Mouse (Mus musculus): Measurements from ENCODE around the gene Aifm2.

Aifm2 gene

GRCm38 (mm10) chr10:61715996-61716864 is 1.2 kb downstream of the Aifm2 start:
- DNase-seq (ENCODE audit: low spot score): no peak

DNA sequence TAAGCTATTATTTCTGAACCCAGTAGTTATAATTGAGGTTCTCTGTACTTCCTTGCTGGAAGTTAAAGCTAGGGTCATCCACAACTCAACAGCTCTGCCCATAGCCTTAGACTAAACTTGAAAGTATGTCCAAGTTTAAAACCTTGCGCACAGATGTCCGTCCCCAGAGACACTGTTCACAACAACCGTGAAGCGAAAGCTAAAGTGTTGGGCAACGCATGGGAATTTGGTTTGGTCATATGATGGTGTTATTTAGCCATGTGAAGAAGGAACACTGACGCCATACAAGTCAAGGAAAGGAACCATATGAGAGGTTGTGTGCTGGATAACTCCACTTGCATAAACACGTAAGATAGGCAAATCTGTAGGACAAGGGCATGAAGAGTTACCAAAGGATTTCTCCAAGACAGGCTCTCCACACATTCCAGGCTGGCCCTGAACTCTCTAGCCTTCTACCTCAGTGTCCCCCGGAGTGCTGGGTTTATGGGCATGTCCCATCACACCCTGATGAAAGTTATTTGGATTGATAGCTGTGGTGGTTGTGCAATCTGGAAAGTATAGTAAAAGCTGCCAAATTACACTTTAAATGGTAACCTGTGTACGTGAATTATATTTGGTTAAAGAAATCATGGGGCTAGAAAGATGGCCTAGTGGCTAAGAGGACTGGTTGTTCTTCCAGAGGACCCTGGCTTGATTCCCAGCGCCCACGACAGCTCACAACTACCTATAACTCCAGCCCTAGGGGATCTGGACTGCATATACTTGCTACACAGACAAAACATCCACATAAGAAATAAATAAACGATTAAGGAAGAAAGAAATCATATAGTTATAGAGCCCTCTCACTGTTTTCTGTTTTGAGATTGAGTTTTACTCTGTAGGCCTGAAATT is 2.6 kb downstream of the Aifm2 start:
- no peak for DNase-seq (ENCODE audit: low spot score)

DNA sequence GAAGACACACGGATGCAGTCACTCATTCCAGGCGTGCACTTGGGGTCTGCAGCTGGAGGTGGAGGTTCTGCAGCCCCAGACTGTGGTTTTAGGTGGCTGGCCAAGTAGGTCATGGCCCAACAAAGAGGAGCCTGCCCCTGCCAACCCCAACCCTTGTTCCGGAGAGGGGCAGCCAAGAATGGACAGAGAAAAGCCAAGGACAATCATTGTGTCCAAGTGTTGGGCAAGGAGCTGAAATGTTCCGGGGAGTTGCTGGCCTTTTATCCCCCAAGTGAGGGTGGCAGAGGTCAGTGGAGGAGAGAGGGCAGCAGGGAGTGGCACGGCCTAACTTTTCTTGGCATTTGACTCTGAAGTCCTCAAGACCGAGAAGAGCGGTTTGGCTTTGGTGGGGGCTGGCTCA is 5.3 kb downstream of the Aifm2 start:
- DNase-seq (ENCODE audit: low spot score): no peak

DNA sequence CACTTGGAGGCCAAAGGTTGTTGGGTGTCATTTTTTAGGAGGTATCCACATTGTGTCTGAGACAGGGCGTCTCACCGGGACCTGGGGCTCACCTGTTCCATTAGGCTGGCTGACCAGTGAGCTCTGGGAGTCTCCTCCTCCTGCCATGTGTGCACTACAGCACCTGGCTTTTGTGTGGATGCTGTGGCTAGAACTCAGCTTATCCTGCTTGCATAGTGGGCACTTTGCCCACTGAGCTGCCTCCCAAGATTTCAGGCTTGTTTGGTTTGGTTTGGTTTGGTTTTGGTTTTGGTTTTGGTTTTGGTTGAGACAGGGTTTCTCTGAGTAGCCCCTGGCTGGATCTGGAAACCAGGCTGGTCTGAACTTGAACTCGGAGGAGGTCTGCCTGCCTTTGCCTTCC is 7.2 kb downstream of the Aifm2 start:
- DNase-seq (ENCODE audit: low spot score): no peak

GRCm38 (mm10) chr10:61723271-61723670 is 8.2 kb downstream of the Aifm2 start:
- DNase-seq (ENCODE audit: low spot score): no peak

GRCm38 (mm10) chr10:61729181-61729580 is 14.1 kb downstream of the Aifm2 start:
- DNase-seq (ENCODE audit: low spot score): no peak

- no peak for DNase-seq (ENCODE audit: low spot score)
Observed at GRCm38 (mm10) chr10:61730171-61730570, 15.1 kb downstream of the Aifm2 start.

DNA sequence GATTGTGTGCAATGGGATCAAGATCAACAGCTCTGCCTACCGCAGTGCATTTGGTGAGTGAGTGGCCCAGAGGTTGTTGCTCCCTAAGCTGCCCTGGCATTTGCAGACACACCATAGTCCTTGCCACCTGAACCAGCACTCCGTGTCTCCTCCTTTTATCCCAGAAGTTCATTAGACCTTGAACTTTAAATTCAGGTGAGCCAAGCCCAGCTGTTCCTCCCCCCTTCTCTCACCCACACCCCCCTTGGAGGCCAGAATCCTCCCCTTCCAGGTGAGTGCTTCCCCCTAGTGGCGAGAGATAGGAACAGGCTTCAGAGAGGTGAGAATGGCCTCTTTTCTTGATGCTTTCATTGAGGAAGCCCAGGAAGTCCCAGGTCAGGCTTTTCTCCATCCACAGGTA is 19.3 kb downstream of the Aifm2 start:
- peak; percentile 62 for DNase-seq (ENCODE audit: low spot score)

GRCm38 (mm10) chr10:61736671-61737078 is 21.6 kb downstream of the Aifm2 start:
- DNase-seq (ENCODE audit: low spot score): no peak

DNA sequence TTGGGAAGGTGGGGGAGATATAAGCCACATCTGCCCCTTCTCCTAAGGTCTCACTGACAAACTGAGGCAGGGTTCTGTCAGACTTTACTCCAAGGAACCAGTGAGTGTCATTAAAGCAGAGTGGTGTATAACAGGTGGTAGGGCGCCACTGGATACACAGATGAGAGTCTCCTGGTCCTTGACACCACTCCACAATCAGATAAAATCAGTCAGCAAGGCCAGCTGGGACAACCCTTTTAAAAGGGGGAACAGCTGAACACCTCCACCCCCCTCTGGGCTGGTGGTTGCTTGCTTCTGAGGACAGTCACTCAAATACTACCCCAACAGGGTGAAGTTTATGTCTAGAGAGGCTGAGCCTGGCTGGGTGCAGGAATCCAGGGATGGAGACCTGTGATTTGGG is 22.5 kb downstream of the Aifm2 start:
- no peak for DNase-seq (ENCODE audit: low spot score)

DNA sequence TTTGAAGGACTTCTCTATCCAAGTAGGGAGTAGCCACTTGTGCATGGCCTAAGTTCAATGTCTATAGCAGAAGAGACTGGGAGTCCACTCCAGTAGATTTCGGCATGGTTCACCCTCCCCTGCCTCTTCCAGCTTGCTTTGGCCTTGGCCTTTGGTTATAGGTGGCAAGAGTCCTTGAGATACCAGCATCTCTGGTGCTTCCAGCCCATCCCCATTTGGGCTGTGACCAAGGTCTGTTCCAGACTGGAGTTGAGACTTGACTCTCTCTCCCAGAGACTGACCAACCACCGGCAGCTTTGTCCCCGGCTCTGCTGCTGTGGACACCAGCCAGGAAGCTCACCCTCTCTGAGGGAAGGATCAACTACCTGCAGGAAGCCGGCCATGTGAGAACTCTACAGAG is 23.1 kb downstream of the Aifm2 start:
- no peak for DNase-seq (ENCODE audit: low spot score)

GRCm38 (mm10) chr10:61741306-61741705 is 26.2 kb downstream of the Aifm2 start:
- no peak for DNase-seq (ENCODE audit: low spot score)

- peak; percentile 30 for DNase-seq (ENCODE audit: low spot score)
Observed at GRCm38 (mm10) chr10:61741873-61742272, 26.8 kb downstream of the Aifm2 start.

DNA sequence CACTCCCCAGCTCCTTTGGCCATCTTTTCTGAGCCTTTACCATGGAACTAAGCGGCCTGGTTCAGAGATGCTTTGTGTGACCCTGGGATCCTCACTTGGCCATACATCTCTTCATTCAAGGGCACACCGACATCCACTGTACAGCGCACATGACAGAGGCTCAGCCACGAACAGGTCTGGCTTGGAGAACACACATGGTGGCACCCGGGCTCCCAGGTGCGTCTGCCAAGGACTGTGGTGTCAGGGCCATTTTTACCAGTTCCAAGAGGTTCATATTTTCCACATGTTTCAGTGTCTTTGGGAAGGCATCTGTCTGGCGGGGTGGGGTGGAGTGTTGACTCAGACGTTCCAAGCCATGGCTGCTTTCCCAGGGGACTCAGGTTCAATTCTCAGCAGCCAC is 27.3 kb downstream of the Aifm2 start:
- DNase-seq (ENCODE audit: low spot score): no peak

- peak; percentile 41 for DNase-seq (ENCODE audit: low spot score)
Observed at GRCm38 (mm10) chr10:61745133-61745532, 30.1 kb downstream of the Aifm2 start.

DNA sequence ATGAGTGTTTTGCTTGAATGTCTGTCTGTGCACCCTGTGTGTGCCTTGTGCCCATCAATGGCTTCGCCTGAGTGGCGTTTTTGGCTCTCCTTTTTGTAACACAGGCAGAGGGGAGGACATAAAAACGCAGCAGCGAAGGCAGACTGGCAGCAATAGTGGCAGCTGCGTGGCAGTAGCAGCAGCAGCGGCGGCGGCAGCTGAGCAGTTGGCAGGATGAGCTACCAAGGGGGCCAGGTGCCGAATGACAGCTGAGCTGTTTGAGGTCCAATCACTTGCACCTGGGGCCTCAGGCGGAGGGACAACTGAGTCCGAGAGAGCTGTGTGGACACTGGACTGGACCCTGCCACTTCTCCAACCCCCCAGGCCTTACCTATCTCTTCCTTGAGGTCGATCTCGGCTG is 32.2 kb downstream of the Aifm2 start:
- DNase-seq (ENCODE audit: low spot score): no peak

GRCm38 (mm10) chr10:61750014-61750413 is 35.0 kb downstream of the Aifm2 start:
- no peak for DNase-seq (ENCODE audit: low spot score)

DNA sequence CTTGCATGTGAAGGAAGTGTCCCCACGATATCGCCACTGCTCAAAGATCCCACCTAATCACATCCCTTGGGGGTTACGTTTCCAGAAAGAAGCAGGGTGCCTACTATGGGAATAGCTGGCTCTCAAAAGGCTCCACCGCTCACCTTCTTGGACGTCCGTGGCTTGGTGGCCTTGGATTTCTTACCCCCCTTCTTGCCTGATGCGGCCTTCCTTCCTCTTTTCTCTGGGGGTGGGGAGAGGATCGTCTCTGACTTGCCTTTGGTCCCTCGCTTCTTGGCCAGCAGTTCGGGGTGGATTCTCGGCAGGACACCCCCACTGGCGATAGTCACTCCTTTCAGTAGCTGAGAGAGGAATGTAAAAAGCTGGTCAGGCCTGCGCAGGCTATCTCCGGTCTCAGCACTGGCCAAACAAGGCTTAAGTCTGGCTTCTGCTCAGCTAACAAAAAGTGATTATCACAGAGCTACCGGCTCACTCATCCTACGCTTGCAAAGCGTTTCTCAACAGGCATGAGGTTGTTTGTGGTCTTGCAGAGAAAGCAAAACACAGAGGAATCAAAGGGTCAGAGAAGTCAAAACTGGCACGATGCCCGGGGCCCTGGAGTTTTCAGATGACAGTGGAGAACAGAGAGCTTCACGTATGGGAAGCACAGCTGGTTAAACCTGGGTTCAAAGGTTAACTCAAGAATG is 36.6 kb downstream of the Aifm2 start:
- no peak for DNase-seq (ENCODE audit: low spot score)

DNA sequence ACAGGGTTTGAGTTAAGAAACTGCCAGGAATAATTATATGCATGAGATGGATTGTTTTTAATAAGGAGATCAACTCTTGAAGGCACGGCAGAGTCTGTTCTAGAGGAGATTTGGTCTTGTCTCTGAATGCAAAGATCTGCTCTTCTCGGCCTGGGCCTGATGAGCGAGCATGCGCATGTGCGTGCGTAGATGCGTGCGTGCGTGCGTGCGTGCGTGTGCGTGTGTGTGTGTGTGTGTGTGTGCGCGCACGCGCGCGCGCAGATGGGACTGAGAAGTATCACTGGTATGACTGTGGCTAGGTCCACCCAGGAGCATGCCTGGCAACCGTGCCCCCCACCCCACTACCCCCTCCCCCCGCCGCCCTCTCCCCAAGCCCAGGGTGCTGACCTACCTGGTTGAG is 38.0 kb downstream of the Aifm2 start:
- DNase-seq (ENCODE audit: low spot score): no peak

DNA sequence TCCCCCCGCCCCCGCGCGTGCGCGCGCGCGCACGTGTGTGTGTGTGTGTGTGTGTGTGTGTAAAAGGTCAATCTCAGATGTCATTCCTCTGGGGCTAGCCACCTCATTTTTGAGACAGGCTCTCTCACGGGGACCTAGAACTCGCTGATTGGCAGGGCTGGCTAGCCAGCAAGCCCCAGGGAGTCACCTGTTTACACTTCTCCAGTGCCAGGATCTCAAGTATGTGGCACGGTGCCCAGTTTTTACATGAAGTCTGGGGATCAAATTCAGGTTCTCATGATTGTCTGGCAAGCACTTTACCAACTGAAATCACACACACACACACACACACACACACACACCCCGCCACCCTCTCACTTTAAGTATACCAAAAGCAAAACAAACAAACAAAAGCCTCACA is 42.0 kb downstream of the Aifm2 start:
- DNase-seq (ENCODE audit: low spot score): no peak

GRCm38 (mm10) chr10:61758904-61759303 is 43.8 kb downstream of the Aifm2 start:
- DNase-seq (ENCODE audit: low spot score): no peak

DNA sequence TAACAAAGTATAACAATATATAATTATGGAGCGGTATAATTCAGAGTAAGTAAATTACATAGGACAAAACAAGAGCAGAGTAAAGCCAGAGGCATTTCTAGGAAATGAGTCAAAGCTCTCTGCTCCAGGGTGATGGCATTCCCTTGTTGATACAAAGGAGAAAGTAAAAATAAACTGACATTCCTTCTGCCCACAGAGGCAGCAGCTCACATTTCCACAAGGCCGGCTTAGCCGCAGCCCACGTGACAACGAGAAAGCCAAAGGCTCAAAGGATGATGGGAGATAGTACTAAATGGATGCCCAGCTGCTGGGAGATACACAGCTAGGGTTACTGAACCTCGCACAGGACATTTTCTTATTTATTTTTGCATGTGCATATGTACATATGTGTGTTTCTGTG is 44.8 kb downstream of the Aifm2 start:
- no peak for DNase-seq (ENCODE audit: low spot score)

DNA sequence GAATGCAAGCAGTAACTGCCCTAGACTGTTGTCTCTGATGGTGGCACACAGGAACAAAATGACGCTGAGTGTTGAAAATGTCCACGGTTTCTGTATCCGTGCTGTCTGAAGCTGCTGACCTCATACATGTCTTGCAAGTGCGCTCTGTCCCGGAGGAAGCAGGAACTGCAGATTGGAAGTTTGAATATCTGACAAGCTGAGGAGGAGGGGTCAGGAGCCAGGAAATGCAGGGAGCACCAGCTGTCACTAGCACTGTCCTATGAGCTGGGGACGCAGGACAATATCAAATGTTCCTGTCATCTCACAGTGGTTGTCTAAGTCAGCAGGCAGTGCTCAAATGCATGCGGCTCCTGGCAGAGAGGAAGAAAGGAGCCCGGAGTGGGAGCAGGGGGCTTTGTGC is 49.6 kb downstream of the Aifm2 start:
- no peak for DNase-seq (ENCODE audit: low spot score)

All from retina, embryonic 14.5 days (tissue).